Mouse (Mus musculus) thymus, adult 2 months (tissue): Measurements from ENCODE around the gene Cygb.

ENCODE experiments used
- CTCF ChIP-seq: fragments of 200-500 bp; IDR thresholded peaks from 2 replicates; pipeline ENCODE4 v1.5.1; 2012; ENCODE audit warnings: mild to moderate bottlenecking, control low read depth, low read length, moderate library complexity, borderline replicate concordance; ENCODE audit not compliant: control insufficient read depth, poor library complexity, insufficient read depth; ENCODE audit errors: extremely low read depth
- POLR2A ChIP-seq: fragments of 200-500 bp; IDR thresholded peaks from 2 replicates; pipeline ENCODE4 v1.6.1; 2012; ENCODE audit warnings: mild to moderate bottlenecking, low read length, control low read depth, moderate library complexity; ENCODE audit not compliant: control insufficient read depth, poor library complexity, insufficient read depth; ENCODE audit errors: extremely low read depth

GRCm38 (mm10) chr11:116649711-116650337 lies 4.3 kb downstream of the Cygb start:
- no peak for TF ChIP-seq POLR2A
- TF ChIP-seq CTCF: no peak
